Mouse (Mus musculus) ES-Bruce4 (cell line): ENCODE measurements at regions not wholly inside any gene's neighbourhood (a gene's known extent, or its start where the extent isn't known, plus 50 kb on each side); places are given as distances from the start of the nearest gene placed in this dataset.

Experiments
- H3K27ac ChIP-seq: 2 replicates; pipeline ENCODE4 v1.5.1; 2012; ENCODE audit warnings: low read length, inconsistent platforms; ENCODE audit not compliant: insufficient read depth
- H3K27me3 ChIP-seq: 2 replicates; pipeline ENCODE4 v1.6.1; 2012; ENCODE audit warnings: mild to moderate bottlenecking, low read length, inconsistent platforms; ENCODE audit not compliant: control insufficient read depth, poor library complexity, insufficient read depth, severe bottlenecking
- H3K36me3 ChIP-seq: 2 replicates; pipeline ENCODE4 v1.6.1; 2012; ENCODE audit warnings: inconsistent platforms, mild to moderate bottlenecking, low read length, moderate library complexity; ENCODE audit not compliant: control insufficient read depth, poor library complexity, insufficient read depth, severe bottlenecking
- H3K4me1 ChIP-seq: one replicate; pipeline ENCODE4 v1.8.1; 2011; ENCODE audit warnings: low read length; ENCODE audit not compliant: control insufficient read depth, insufficient read depth
- H3K4me3 ChIP-seq: 2 replicates; pipeline ENCODE4 v1.5.1; 2011; ENCODE audit warnings: low read depth, mild to moderate bottlenecking, low read length
- H3K9ac ChIP-seq: 2 replicates; pipeline ENCODE4 v1.6.1; 2012; ENCODE audit warnings: low read depth, mild to moderate bottlenecking, inconsistent platforms; ENCODE audit not compliant: poor library complexity, severe bottlenecking
- H3K9me3 ChIP-seq: replicated peaks from 2 replicates; pipeline ENCODE4 v1.6.1; 2012; ENCODE audit warnings: mild to moderate bottlenecking, low read length, inconsistent platforms; ENCODE audit not compliant: control insufficient read depth, poor library complexity, insufficient read depth, severe bottlenecking
- CTCF ChIP-seq: IDR thresholded peaks from one replicate; pipeline ENCODE4 v1.8.1; 2011; ENCODE audit warnings: low read depth, low read length
- EP300 ChIP-seq: IDR thresholded peaks from 2 replicates; pipeline ENCODE4 v1.6.1; 2011; ENCODE audit warnings: low read depth, low read length; ENCODE audit not compliant: insufficient read depth
- POLR2A ChIP-seq: IDR thresholded peaks from one replicate; pipeline ENCODE4 v1.8.1; 2011; ENCODE audit warnings: low read length; ENCODE audit not compliant: insufficient read depth

- H3K27me3 ChIP-seq, result no peaks in the 10 kb centered on the region
- peak overlapping the region; percentile 14 for H3K4me3 ChIP-seq
- no peak overlapping the region for H3K27ac ChIP-seq
- H3K4me1 ChIP-seq, result peaks cover 6% of the 10 kb centered on the region
- no peaks in the 10 kb centered on the region for H3K36me3 ChIP-seq
- H3K9ac ChIP-seq, result 0 out of 2 replicates have a peak overlapping the region, but pooled peaks have one; percentile 3
- no peaks in the 10 kb centered on the region for H3K9me3 ChIP-seq
- TF ChIP-seq POLR2A (no peak), EP300 (peak; percentile 96), CTCF (no peak)
Measured at GRCm38 (mm10) chr14:26357242-26357641, 99.5 kb downstream of the Duxbl3 start.

GRCm38 (mm10) chr14:26357996-26358395 lies 100.2 kb downstream of the Duxbl3 start:
- no peaks in the 10 kb centered on the region for H3K9me3 ChIP-seq
- peak overlapping the region; percentile 14 for H3K4me3 ChIP-seq
- H3K36me3 ChIP-seq, result no peaks in the 10 kb centered on the region
- H3K9ac ChIP-seq, result 0 out of 2 replicates have a peak overlapping the region, but pooled peaks have one; percentile 3
- H3K27me3 ChIP-seq, result no peaks in the 10 kb centered on the region
- H3K4me1 ChIP-seq, result peaks cover 6% of the 10 kb centered on the region
- TF ChIP-seq CTCF (no peak), POLR2A (no peak), EP300 (no peak)
- H3K27ac ChIP-seq, result no peak overlapping the region

GRCm38 (mm10) chr14:26360071-26360470 lies 102.3 kb downstream of the Duxbl3 start:
- no peak overlapping the region for H3K9ac ChIP-seq
- TF ChIP-seq CTCF (no peak), EP300 (no peak), POLR2A (no peak)
- no peaks in the 10 kb centered on the region for H3K27me3 ChIP-seq
- H3K27ac ChIP-seq, result no peak overlapping the region
- H3K4me3 ChIP-seq, result no peak overlapping the region
- no peaks in the 10 kb centered on the region for H3K9me3 ChIP-seq
- no peaks in the 10 kb centered on the region for H3K36me3 ChIP-seq
- H3K4me1 ChIP-seq, result peaks cover 5% of the 10 kb centered on the region

GRCm38 (mm10) chr14:26361206-26361605 lies 103.4 kb downstream of the Duxbl3 start:
- TF ChIP-seq CTCF (no peak), POLR2A (no peak), EP300 (no peak)
- Histone ChIP-seq H3K36me3 (no peaks in the 10 kb centered on the region), H3K27me3 (no peaks in the 10 kb centered on the region), H3K4me3 (no peak overlapping the region), H3K9ac (no peak overlapping the region), H3K27ac (no peak overlapping the region), H3K9me3 (no peaks in the 10 kb centered on the region), H3K4me1 (peaks cover 5% of the 10 kb centered on the region)
